Mouse (Mus musculus): ENCODE measurements around the gene Atg101.

- TF ChIP-seq GATA1 (IDR thresholded peaks at IDR 0.05; ENCODE audit: low read length): no peak
- TF ChIP-seq TAL1 (IDR thresholded peaks at IDR 0.05; ENCODE audit: low read length): no peak
These were observed 27.4 kb upstream of the Atg101 start for GRCm38 (mm10) chr15:101256463-101257206.
